Mouse (Mus musculus) forebrain, embryonic 13.5 days (tissue): ENCODE measurements at regions not wholly inside any gene's neighbourhood (a gene's known extent, or its start where the extent isn't known, plus 50 kb on each side); places are given as distances from the start of the nearest gene placed in this dataset.

Experiments used
- ATAC-seq: fragments of 200-750 bp; cut with Nextera tagmentation; 2 replicates; pipeline ENCODE4 v1.8.0; 2017
- H3K27ac ChIP-seq: fragments of 300-500 bp; sonication (generic); 2 replicates; pipeline ENCODE4 v1.5.1; 2015; ENCODE audit warnings: inconsistent platforms, mild to moderate bottlenecking, moderate library complexity
- H3K27me3 ChIP-seq: fragments of 300-500 bp; sonication (generic); 2 replicates; pipeline ENCODE4 v1.6.1; 2015; ENCODE audit warnings: mild to moderate bottlenecking, inconsistent platforms
- H3K36me3 ChIP-seq: fragments of 300-500 bp; sonication (generic); 2 replicates; pipeline ENCODE4 v1.6.1; 2015; ENCODE audit warnings: mild to moderate bottlenecking, inconsistent platforms; ENCODE audit not compliant: poor library complexity, severe bottlenecking
- H3K4me1 ChIP-seq: fragments of 300-500 bp; sonication (generic); 2 replicates; pipeline ENCODE4 v1.6.1; 2015; ENCODE audit warnings: inconsistent platforms
- H3K4me2 ChIP-seq: fragments of 300-500 bp; sonication (generic); 2 replicates; pipeline ENCODE4 v1.6.1; 2015; ENCODE audit warnings: inconsistent platforms, mild to moderate bottlenecking, moderate library complexity
- H3K4me3 ChIP-seq: fragments of 300-500 bp; sonication (generic); 2 replicates; pipeline ENCODE4 v1.5.1; 2015; ENCODE audit warnings: mild to moderate bottlenecking, inconsistent platforms
- H3K9ac ChIP-seq: fragments of 300-500 bp; sonication (generic); 2 replicates; pipeline ENCODE4 v1.6.1; 2015; ENCODE audit warnings: mild to moderate bottlenecking, inconsistent platforms
- H3K9me3 ChIP-seq: fragments of 300-500 bp; sonication (generic); replicated peaks from 2 replicates; pipeline ENCODE4 v1.6.1; 2016; ENCODE audit warnings: inconsistent platforms
- WGBS: fragments of 180-500 bp; shearing (Covaris S2); methylation state at CpG from one replicate; pipeline ENCODE4 v1.1.7; 2015; 5-methylcytosine and 5-hydroxymethylcytosine counted together

GRCm38 (mm10) chr9:31794911-31795310, 118.4 kb downstream of the Barx2 start:
- Histone ChIP-seq H3K9ac (no peak overlapping the region), H3K27ac (no peak overlapping the region), H3K4me2 (no peak overlapping the region), H3K4me1 (no peaks in the 10 kb centered on the region), H3K4me3 (no peak overlapping the region), H3K9me3 (no peaks in the 10 kb centered on the region; the same call in 1 of the 2 replicates), H3K36me3 (no peaks in the 10 kb centered on the region), H3K27me3 (no peaks in the 10 kb centered on the region)
- 90% methylated on average over 2 of the region's 2 CpGs for WGBS
- no peak for ATAC-seq

- H3K4me3 ChIP-seq = no peak overlapping the region
- no peaks in the 10 kb centered on the region for H3K4me1 ChIP-seq
- no peak for ATAC-seq
- H3K4me2 ChIP-seq = no peak overlapping the region
- no peaks in the 10 kb centered on the region for H3K36me3 ChIP-seq
- H3K27ac ChIP-seq = no peak overlapping the region
- no peaks in the 10 kb centered on the region for H3K9me3 ChIP-seq
- 86% methylated on average over 3 of the region's 3 CpGs for WGBS
- H3K27me3 ChIP-seq = no peaks in the 10 kb centered on the region
- H3K9ac ChIP-seq = no peak overlapping the region
Measured at GRCm38 (mm10) chr9:31775956-31776355, 137.3 kb downstream of the Barx2 start.

DNA sequence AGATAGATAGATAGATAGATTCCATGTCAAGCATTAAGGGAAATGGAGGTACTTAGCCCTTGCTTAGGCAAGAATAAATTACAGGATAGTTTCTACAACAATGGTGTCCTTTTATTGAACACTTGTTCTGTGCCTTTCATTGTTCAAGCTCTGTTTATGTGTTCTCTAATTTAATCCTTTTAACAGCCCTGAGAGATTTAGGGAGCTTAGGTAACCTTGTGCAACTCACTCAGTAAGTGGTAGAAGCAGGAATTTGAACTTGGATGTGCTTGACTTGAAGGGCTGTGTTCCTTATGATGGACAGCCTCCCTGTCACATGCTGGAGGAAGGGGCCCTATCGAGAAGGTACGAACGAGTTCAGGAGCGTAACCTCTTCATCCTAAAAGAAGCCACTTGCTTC, 147.9 kb downstream of the Barx2 start:
- H3K4me2 ChIP-seq = no peak overlapping the region
- no peak for ATAC-seq
- 89% methylated on average over 4 of the region's 4 CpGs for WGBS

GRCm38 (mm10) chr9:31757894-31758561, 155.2 kb downstream of the Barx2 start:
- Histone ChIP-seq H3K4me3 (no peak overlapping the region), H3K27me3 (no peaks in the 10 kb centered on the region), H3K27ac (no peak overlapping the region), H3K4me2 (no peak overlapping the region), H3K9ac (no peak overlapping the region), H3K36me3 (no peaks in the 10 kb centered on the region), H3K4me1 (0 out of 2 replicates have a peak, but pooled peaks cover 4% of the 10 kb centered on the region), H3K9me3 (no peaks in the 10 kb centered on the region)
- 42% methylated on average over 6 of the region's 6 CpGs for WGBS
- ATAC-seq = no peak

More for the DNA sequence above, 147.9 kb downstream of the Barx2 start:
- H3K9ac ChIP-seq = no peak overlapping the region
- no peak overlapping the region for H3K4me3 ChIP-seq
- no peaks in the 10 kb centered on the region for H3K9me3 ChIP-seq
- no peaks in the 10 kb centered on the region for H3K36me3 ChIP-seq
- no peak overlapping the region for H3K27ac ChIP-seq
- H3K4me1 ChIP-seq = no peaks in the 10 kb centered on the region
- H3K27me3 ChIP-seq = no peaks in the 10 kb centered on the region

DNA sequence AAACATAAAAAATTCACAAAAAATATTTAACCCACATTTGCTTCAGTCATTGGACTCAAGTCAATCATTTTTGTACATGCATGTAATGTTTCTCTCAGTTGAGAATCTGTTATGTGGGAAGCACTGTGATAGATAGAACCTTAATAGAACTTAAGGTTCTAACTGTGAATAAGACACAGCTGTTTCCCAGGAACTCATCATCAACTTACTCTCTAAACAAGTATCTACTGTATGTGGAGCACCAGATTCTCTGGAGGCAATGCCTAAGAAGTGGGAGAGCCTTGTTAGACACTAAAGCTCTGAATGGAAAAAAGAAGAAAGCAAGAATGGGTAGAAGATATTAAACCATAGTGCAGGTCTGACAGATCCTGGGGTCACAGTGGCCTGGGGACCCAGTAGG, 182.8 kb downstream of the Barx2 start:
- no peak overlapping the region for H3K9ac ChIP-seq

GRCm38 (mm10) chr9:31719309-31719708, 194.0 kb downstream of the Barx2 start:
- no peaks in the 10 kb centered on the region for H3K36me3 ChIP-seq
- no peak overlapping the region for H3K4me2 ChIP-seq
- H3K9ac ChIP-seq = no peak overlapping the region
- 68% methylated on average over 6 of the region's 6 CpGs for WGBS
- H3K27ac ChIP-seq = no peak overlapping the region
- H3K4me3 ChIP-seq = no peak overlapping the region
- H3K27me3 ChIP-seq = no peaks in the 10 kb centered on the region
- no peaks in the 10 kb centered on the region for H3K9me3 ChIP-seq
- no peaks in the 10 kb centered on the region for H3K4me1 ChIP-seq
- no peak for ATAC-seq

More for the DNA sequence above, 182.8 kb downstream of the Barx2 start:
- H3K27me3 ChIP-seq = no peaks in the 10 kb centered on the region
- no peaks in the 10 kb centered on the region for H3K4me1 ChIP-seq
- H3K4me3 ChIP-seq = no peak overlapping the region
- H3K9me3 ChIP-seq = no peaks in the 10 kb centered on the region
- no peaks in the 10 kb centered on the region for H3K36me3 ChIP-seq
- no peak overlapping the region for H3K27ac ChIP-seq
- no peak for ATAC-seq
- no peak overlapping the region for H3K4me2 ChIP-seq

DNA sequence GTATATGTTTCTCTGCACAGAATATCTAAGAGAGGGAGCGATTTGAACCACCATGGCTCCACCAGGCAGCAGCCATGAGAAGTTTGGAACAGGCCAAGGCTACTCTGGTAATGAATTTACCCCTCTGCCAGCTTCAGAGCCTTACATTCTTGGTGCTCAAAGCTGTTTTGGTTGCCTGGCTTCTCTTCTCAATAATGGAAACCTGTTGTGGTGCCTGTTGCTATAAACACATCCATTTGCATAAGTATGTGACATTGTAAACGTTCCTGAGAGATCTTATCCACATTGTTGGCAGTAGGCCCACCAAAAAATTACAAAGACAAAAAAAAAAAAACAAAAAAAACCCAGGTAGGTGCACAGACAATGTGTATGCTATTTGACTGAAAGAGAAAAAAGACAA, 203.2 kb downstream of the Barx2 start:
- Histone ChIP-seq H3K4me3 (no peak overlapping the region), H3K4me2 (no peak overlapping the region), H3K36me3 (no peaks in the 10 kb centered on the region), H3K9ac (no peak overlapping the region), H3K27ac (no peak overlapping the region), H3K9me3 (no peaks in the 10 kb centered on the region), H3K27me3 (no peaks in the 10 kb centered on the region), H3K4me1 (no peaks in the 10 kb centered on the region)
- WGBS = 62% methylated on average over 2 of the region's 2 CpGs
- ATAC-seq = no peak

- H3K36me3 ChIP-seq = no peaks in the 10 kb centered on the region
- no peaks in the 10 kb centered on the region for H3K27me3 ChIP-seq
- WGBS = 83% methylated on average over 6 of the region's 7 CpGs
- H3K4me1 ChIP-seq = no peaks in the 10 kb centered on the region
- H3K4me2 ChIP-seq = no peak overlapping the region
- no peaks in the 10 kb centered on the region for H3K9me3 ChIP-seq
- no peak overlapping the region for H3K27ac ChIP-seq
- H3K9ac ChIP-seq = no peak overlapping the region
- ATAC-seq = no peak
- H3K4me3 ChIP-seq = no peak overlapping the region
Measured at GRCm38 (mm10) chr9:31706688-31707087, 206.6 kb downstream of the Barx2 start.

GRCm38 (mm10) chr9:31690921-31691475, 222.3 kb downstream of the Barx2 start:
- H3K4me1 ChIP-seq = peaks cover 10% of the 10 kb centered on the region
- H3K27me3 ChIP-seq = no peaks in the 10 kb centered on the region
- no peaks in the 10 kb centered on the region for H3K9me3 ChIP-seq
- no peak overlapping the region for H3K9ac ChIP-seq
- no peaks in the 10 kb centered on the region for H3K36me3 ChIP-seq
- no peak overlapping the region for H3K4me2 ChIP-seq
- no peak overlapping the region for H3K27ac ChIP-seq
- WGBS = 47% methylated on average over 7 of the region's 7 CpGs
- H3K4me3 ChIP-seq = no peak overlapping the region
- ATAC-seq = no peak

- WGBS = 1% methylated on average over 3 of the region's 3 CpGs
- Histone ChIP-seq H3K4me2 (peak overlapping the region; percentile 48), H3K4me1 (peaks cover 32% of the 10 kb centered on the region), H3K27ac (no peak overlapping the region), H3K9me3 (no peaks in the 10 kb centered on the region), H3K36me3 (no peaks in the 10 kb centered on the region), H3K27me3 (peaks cover 2% of the 10 kb centered on the region; the same call in 1 of the 2 replicates), H3K9ac (no peak overlapping the region), H3K4me3 (peak overlapping the region; percentile 12)
- no peak for ATAC-seq
Measured at GRCm38 (mm10) chr9:31688398-31688705, 224.1 kb upstream of the Tmem45b start.

DNA sequence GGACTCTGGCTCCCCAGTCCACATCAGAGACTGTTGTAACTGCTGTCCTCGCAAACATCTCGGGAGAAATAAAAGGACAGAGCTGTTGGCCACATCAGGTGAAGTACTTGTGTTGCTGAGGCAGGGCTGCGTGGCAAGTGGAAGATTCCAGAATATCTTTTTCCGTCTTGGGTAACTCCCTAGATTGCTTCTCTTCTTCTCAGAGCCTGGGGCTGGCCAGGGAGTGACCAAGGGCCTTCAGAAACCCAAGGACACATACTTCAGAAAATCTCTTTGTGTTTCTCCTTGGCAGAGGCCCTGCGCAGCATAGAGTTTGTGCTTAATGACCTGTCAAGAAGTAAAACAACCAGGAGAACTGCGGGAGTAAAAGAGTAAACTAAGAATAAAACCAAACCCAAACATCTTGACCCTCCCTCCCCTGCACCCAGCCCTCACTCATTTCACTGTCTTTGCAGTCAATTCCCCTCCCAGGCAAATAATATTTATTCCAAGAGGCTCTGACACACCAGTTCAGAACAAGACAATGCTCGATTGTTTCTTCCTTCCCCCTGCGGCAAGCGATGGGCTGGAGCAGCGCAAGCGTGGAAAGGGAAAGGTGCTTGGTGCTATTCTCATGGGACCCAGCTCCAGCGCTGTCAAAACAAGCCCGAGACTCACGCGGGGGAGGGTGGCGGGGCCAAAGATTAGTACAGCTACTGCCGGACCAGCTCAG, 223.6 kb upstream of the Tmem45b start:
- Histone ChIP-seq H3K4me2 (peak overlapping the region; percentile 48), H3K4me3 (peak overlapping the region; percentile 12), H3K4me1 (peaks cover 34% of the 10 kb centered on the region), H3K36me3 (no peaks in the 10 kb centered on the region), H3K27ac (no peak overlapping the region), H3K27me3 (peaks cover 4% of the 10 kb centered on the region; the same call in 1 of the 2 replicates), H3K9me3 (no peaks in the 10 kb centered on the region), H3K9ac (no peak overlapping the region)
- 25% methylated on average over 17 of the region's 17 CpGs for WGBS
- ATAC-seq = no peak

DNA sequence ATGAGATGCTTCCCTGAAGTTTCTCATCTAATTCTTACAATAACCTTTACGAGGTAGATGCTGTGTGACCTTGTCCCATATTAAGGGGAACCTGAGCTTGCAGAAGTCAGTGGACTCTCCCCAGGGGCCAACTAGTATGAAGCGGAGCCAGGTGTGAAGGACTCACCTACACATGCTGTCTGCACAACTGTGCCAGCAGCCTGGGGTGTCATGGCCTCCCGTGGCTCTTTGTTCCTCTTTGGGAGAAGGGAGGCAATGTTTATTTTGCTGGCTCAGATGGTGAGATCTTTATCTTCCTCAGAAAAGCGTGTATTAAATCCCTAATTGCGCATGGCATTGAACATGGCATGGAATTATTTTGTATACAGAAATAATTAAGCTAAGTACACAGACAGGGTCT, 222.2 kb upstream of the Tmem45b start:
- WGBS = 89% methylated on average over 5 of the region's 5 CpGs

More for the DNA sequence above, 222.2 kb upstream of the Tmem45b start:
- H3K36me3 ChIP-seq = no peaks in the 10 kb centered on the region
- H3K27ac ChIP-seq = no peak overlapping the region
- H3K4me2 ChIP-seq = no peak overlapping the region
- no peaks in the 10 kb centered on the region for H3K9me3 ChIP-seq
- H3K27me3 ChIP-seq = peaks cover 4% of the 10 kb centered on the region; the same call in 1 of the 2 replicates
- H3K9ac ChIP-seq = no peak overlapping the region
- no peak overlapping the region for H3K4me3 ChIP-seq
- peaks cover 34% of the 10 kb centered on the region for H3K4me1 ChIP-seq
- ATAC-seq = no peak
